Mouse (Mus musculus): ENCODE results near the gene Fibp. TPM values are rescaled to one million over a fixed set of nuclear protein-coding genes. Genes with fewer than 3 reads are reported as not detected.
A peak's percentile ranks its signal among the peaks of the same experiment; 100 is the strongest.

Fibp gene
- polyA plus RNA-seq, 1 experiment from 2014 or later, result 133 TPM

- H3K27ac ChIP-seq (ENCODE audit: low read length), result no peak overlapping the region
- H3K4me1 ChIP-seq (ENCODE audit: insufficient read depth, low read depth, low read length), result peaks cover 7% of the 10 kb centered on the region; the same call in 1 of the 2 replicates
- H3K9me3 ChIP-seq (ENCODE audit: low read length), result no peaks in the 10 kb centered on the region; the same call in 1 of the 2 replicates
- TF ChIP-seq EP300 (IDR thresholded peaks at IDR 0.05) (no peak), CTCF (IDR thresholded peaks at IDR 0.05) (no peak)
- ATAC-seq (no peak), DNase-seq (ENCODE audit: low spot score) (peak; percentile 53)
- no peak overlapping the region for H3K4me2 ChIP-seq (replicated peaks; ENCODE audit: low read depth, low read length)
- H3K27me3 ChIP-seq (replicated peaks; ENCODE audit: insufficient read depth, low read length), result peaks cover 10% of the 10 kb centered on the region
- no peaks in the 10 kb centered on the region for H3K36me3 ChIP-seq (ENCODE audit: insufficient read depth, low read length)
- WGBS, result 39% methylated on average over 9 of the region's 9 CpGs
- no peak overlapping the region for H3K4me3 ChIP-seq (ENCODE audit: low read depth, low read length)
- H3K9ac ChIP-seq (replicated peaks; ENCODE audit: low read depth), result no peak overlapping the region
These were observed 16.0 kb upstream of the Fibp start for GRCm38 (mm10) chr19:5444371-5444908.

- peaks cover 7% of the 10 kb centered on the region; the same call in 1 of the 2 replicates for H3K4me1 ChIP-seq (ENCODE audit: insufficient read depth, low read depth, low read length)
- H3K9ac ChIP-seq (replicated peaks; ENCODE audit: low read depth), result no peak overlapping the region
- no peak for TF ChIP-seq EP300 (IDR thresholded peaks at IDR 0.05)
- TF ChIP-seq CTCF (IDR thresholded peaks at IDR 0.05), result no peak
- H3K27ac ChIP-seq (ENCODE audit: low read length), result no peak overlapping the region
- no peak for DNase-seq (ENCODE audit: low spot score)
- no peaks in the 10 kb centered on the region; the same call in 1 of the 2 replicates for H3K9me3 ChIP-seq (ENCODE audit: low read length)
- no peak overlapping the region for H3K4me2 ChIP-seq (replicated peaks; ENCODE audit: low read depth, low read length)
- WGBS, result 19% methylated on average over 7 of the region's 7 CpGs
- no peak overlapping the region for H3K4me3 ChIP-seq (ENCODE audit: low read depth, low read length)
- H3K27me3 ChIP-seq (replicated peaks; ENCODE audit: insufficient read depth, low read length), result peaks cover 10% of the 10 kb centered on the region
- no peaks in the 10 kb centered on the region for H3K36me3 ChIP-seq (ENCODE audit: insufficient read depth, low read length)
- 0 out of 2 replicates have a peak, but pooled peaks have one; percentile 20 for ATAC-seq
These were observed 15.5 kb upstream of the Fibp start for GRCm38 (mm10) chr19:5444954-5445353.

- H3K9me3 ChIP-seq (ENCODE audit: low read length), result no peaks in the 10 kb centered on the region
- peaks cover 10% of the 10 kb centered on the region for H3K27me3 ChIP-seq (replicated peaks; ENCODE audit: insufficient read depth, low read length)
- H3K4me1 ChIP-seq (ENCODE audit: insufficient read depth, low read depth, low read length), result peaks cover 7% of the 10 kb centered on the region; the same call in 1 of the 2 replicates
- H3K9ac ChIP-seq (replicated peaks; ENCODE audit: low read depth), result no peak overlapping the region
- TF ChIP-seq EP300 (IDR thresholded peaks at IDR 0.05) (no peak), CTCF (IDR thresholded peaks at IDR 0.05) (no peak)
- no peak overlapping the region for H3K4me2 ChIP-seq (replicated peaks; ENCODE audit: low read depth, low read length)
- WGBS, result 90% methylated on average over 5 of the region's 5 CpGs
- H3K4me3 ChIP-seq (ENCODE audit: low read depth, low read length), result no peak overlapping the region
- DNase-seq (ENCODE audit: low spot score), result no peak
- H3K27ac ChIP-seq (ENCODE audit: low read length), result no peak overlapping the region
- H3K36me3 ChIP-seq (ENCODE audit: insufficient read depth, low read length), result no peaks in the 10 kb centered on the region
- ATAC-seq, result no peak
These were observed 14.7 kb upstream of the Fibp start for GRCm38 (mm10) chr19:5445747-5446146.

- ATAC-seq (peak; percentile 75), DNase-seq (ENCODE audit: low spot score) (peak; percentile 81)
- no peaks in the 10 kb centered on the region for H3K36me3 ChIP-seq (ENCODE audit: insufficient read depth, low read length)
- peak within 1 kb of the TSS; percentile 85 for H3K4me2 ChIP-seq (replicated peaks; ENCODE audit: low read depth, low read length)
- H3K4me3 ChIP-seq (ENCODE audit: low read depth, low read length), result peak within 1 kb of the TSS; percentile 44
- peaks cover 10% of the 10 kb centered on the region for H3K27me3 ChIP-seq (replicated peaks; ENCODE audit: insufficient read depth, low read length)
- H3K4me1 ChIP-seq (ENCODE audit: insufficient read depth, low read depth, low read length), result peaks cover 7% of the 10 kb centered on the region; the same call in 1 of the 2 replicates
- WGBS, result under 1% methylated on average over 64 of the region's 70 CpGs
- no peak for TF ChIP-seq EP300 (IDR thresholded peaks at IDR 0.05)
- TF ChIP-seq CTCF (IDR thresholded peaks at IDR 0.05), result no peak
- H3K9ac ChIP-seq (replicated peaks; ENCODE audit: low read depth), result no peak within 1 kb of the TSS
- no peak within 1 kb of the TSS for H3K27ac ChIP-seq (ENCODE audit: low read length)
- no peaks in the 10 kb centered on the region for H3K9me3 ChIP-seq (ENCODE audit: low read length)
These were observed 12.7 kb upstream of the Fibp start, which contains the start of gene Fosl1 for GRCm38 (mm10) chr19:5447515-5448353. Gene Fosl1, plus strand, starts transcription at chr19:5447547.

GRCm38 (mm10) chr19:5448354-5449150, 11.9 kb upstream of the Fibp start:
- peak; percentile 37 for ATAC-seq
- H3K27me3 ChIP-seq (replicated peaks; ENCODE audit: insufficient read depth, low read length), result peaks cover 10% of the 10 kb centered on the region
- DNase-seq (ENCODE audit: low spot score), result peak; percentile 44
- TF ChIP-seq EP300 (IDR thresholded peaks at IDR 0.05) (no peak), CTCF (IDR thresholded peaks at IDR 0.05) (no peak)
- no peaks in the 10 kb centered on the region for H3K9me3 ChIP-seq (ENCODE audit: low read length)
- 4% methylated on average over 33 of the region's 36 CpGs for WGBS
- H3K4me3 ChIP-seq (ENCODE audit: low read depth, low read length), result peak overlapping the region; percentile 44
- no peaks in the 10 kb centered on the region for H3K36me3 ChIP-seq (ENCODE audit: insufficient read depth, low read length)
- no peak overlapping the region for H3K9ac ChIP-seq (replicated peaks; ENCODE audit: low read depth)
- peaks cover 7% of the 10 kb centered on the region; the same call in 1 of the 2 replicates for H3K4me1 ChIP-seq (ENCODE audit: insufficient read depth, low read depth, low read length)
- H3K27ac ChIP-seq (ENCODE audit: low read length), result no peak overlapping the region
- peak overlapping the region; percentile 85 for H3K4me2 ChIP-seq (replicated peaks; ENCODE audit: low read depth, low read length)

GRCm38 (mm10) chr19:5449673-5450072, 10.7 kb upstream of the Fibp start:
- DNase-seq (ENCODE audit: low spot score) (no peak), ATAC-seq (no peak)
- Histone ChIP-seq H3K9ac (replicated peaks; ENCODE audit: low read depth) (no peak overlapping the region), H3K4me2 (replicated peaks; ENCODE audit: low read depth, low read length) (no peak overlapping the region), H3K36me3 (ENCODE audit: insufficient read depth, low read length) (no peaks in the 10 kb centered on the region), H3K9me3 (ENCODE audit: low read length) (no peaks in the 10 kb centered on the region), H3K27me3 (replicated peaks; ENCODE audit: insufficient read depth, low read length) (peaks cover 10% of the 10 kb centered on the region), H3K27ac (ENCODE audit: low read length) (no peak overlapping the region), H3K4me1 (ENCODE audit: insufficient read depth, low read depth, low read length) (peaks cover 7% of the 10 kb centered on the region; the same call in 1 of the 2 replicates), H3K4me3 (ENCODE audit: low read depth, low read length) (no peak overlapping the region)
- 82% methylated on average over 3 of the region's 3 CpGs for WGBS
- TF ChIP-seq EP300 (IDR thresholded peaks at IDR 0.05) (no peak), CTCF (IDR thresholded peaks at IDR 0.05) (no peak)
